Mouse (Mus musculus) frontal cortex, postnatal 14 days (tissue): ENCODE measurements around the gene St8sia1.

Experiments
- DNase-seq, 2 experiments: peaks; one replicate each; pipeline ENCODE4 v3.0.0; 2022; ENCODE audit warnings: low spot score in 2 of 2

St8sia1 gene

DNA sequence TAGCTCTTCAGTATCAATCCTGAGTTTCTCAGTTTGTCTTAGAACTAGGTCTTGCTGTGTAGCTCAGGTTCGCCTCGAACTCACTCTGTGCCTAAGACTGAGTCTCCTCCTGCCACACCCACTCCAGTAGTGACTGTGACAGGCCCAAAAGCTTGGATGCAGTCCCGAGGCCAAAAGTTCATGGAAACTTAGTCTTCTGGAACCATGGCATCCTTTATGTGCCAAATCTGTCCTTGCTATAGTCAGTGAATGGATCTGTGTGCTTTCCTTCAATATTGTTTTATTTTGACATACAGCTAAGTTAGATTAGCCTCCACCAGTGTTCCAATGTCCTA lies 54.5 kb downstream of the St8sia1 start:
- no peak for DNase-seq

DNA sequence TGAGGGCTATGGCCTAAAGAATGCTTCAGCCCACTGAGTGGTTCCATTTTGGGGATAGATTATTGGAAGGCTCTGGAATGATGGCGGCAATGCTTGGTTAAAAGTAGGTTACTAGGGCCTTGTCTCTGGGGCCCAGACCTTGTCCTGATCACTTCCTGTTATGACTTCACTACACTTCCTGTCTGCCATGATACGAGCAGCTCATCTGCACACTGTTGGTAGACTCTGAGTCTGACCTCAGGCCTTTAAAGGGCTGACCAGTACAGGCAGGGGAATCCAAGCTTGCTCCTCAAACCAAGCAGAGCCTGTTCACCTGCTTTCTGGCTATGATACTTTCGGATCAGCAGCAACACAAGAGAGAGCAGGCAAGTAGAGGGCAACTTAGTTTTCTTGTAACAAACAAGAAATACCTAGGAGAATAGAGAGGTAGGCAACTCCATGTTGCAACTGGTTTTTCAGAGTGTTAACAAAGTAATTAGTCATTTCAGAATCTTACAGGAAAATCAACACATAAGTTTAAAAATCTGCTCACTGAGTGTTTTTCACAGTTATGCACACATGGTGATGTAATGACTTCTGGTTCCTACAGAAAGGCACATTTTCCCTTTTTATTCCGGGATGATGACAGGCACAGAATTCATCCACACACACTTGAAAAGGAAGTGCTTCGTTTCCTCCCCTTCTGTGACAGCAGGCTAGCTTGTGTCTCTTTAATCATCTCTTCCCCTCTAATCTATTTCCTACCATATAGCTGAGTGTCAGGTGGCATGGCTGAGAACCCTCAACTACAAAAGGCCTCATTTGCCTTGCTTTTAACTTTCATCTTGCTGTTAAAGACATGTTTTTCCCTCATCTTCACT lies 55.1 kb downstream of the St8sia1 start:
- DNase-seq = no peak

DNA sequence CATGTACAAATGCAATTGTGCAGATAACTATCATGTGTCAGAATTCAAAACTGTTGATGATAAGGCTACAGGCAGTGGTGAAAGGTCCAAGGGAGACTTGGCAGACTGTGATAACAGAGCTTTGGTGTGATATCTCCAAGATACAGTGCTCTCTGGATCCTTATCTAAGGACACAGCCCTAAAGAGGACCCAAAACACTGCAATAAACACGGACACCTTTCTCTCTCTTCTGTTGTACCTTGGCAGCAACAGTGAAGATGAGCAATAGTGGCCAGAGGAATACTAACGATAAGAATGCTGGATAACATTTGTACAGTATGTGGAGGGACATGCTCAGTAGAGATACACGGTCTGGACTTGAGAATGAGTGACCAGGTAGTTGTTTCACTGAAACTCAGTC lies 55.8 kb downstream of the St8sia1 start:
- no peak for DNase-seq

DNA sequence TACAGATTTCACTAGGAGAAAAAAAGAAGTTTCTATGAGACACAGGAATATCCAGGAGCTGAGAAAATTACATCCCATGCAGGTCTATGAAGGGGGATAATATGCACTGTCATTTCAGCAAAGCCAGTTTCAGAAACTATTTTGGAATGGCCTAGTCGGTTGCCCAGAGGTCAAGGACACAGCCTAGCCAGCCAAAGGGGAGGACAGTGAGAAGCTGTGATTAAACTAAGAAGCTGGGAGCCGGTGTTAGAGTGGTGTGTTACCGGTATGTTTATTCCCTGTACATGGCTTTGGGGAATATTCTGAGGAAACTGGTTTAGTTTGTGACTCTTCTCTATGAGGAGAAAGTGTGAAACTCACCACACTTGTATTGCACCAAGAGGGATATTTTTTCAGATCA lies 68.9 kb downstream of the St8sia1 start:
- no peak for DNase-seq

DNA sequence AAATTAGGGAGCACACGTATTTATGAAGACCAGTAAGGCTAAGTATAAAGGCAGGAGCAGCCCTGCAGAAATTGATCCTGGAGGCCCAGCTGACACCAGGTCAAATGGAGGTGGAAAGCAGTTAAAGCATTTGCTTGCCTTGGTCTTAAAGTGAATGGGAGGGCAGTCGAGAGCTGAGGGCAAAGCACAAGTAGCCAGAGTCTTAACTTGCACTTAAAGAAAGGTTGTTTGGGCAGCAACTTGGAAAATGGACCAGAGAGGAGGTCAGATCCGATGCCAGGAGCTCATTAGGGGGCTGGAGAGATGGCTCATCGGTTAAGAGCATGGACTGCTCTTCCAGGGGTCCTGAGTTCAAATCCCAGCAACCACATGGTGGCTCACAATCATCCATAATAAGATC lies 70.5 kb downstream of the St8sia1 start:
- no peak for DNase-seq

DNA sequence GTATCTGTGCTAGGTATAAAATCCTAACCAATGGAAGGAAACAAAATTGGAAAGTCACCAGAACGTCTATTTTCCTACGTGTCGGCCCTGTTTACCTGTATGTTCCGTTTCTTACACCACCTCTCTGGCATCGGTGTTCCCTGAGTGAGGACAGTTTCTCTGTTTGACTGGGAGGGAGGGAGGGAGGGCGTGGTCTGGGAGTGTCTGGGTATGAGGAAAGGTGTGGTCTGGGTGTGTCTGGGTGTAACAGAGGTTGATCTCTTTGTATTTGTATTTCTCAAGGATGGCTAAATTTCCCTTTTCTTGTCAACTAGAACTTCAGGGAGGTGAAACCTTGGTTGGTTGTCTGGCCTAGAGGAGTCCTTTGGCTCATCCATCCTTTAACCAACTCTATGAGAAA lies 73.9 kb downstream of the St8sia1 start:
- no peak for DNase-seq

DNA sequence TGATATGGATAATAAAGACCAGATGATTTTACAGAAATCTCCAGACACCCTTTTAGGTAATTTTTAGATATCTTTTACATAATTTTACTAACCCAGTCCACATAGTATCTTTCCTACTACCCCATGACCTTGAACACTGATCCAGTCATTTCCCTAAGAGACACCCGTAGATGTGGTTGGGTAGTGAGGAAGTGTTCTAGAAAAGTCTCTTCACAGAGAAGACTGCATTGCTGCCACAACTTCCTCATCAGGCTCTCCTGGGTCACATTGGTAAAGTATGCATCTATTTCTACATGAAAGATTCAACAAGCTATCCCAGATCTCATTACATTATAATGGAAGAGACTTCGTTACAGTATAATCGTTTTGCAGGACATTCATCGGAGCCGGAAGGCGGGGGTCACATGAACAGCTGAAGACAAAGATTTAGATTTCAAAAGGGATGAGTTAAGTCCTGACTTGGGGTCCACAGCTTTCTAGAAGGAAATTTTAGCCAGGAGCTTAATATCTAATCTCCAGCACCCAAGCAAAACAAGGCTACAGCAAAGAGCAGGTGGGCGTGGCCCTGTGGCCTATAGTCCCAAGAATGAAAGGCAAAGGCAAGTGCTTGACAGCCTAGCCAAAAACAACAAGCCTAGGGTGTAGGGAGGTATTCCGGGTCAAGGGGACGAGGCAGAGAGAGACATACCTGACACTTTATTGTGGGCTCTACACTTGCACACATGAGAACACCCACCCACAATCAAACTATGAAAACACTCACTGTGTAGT lies 75.1 kb downstream of the St8sia1 start:
- no peak for DNase-seq

DNA sequence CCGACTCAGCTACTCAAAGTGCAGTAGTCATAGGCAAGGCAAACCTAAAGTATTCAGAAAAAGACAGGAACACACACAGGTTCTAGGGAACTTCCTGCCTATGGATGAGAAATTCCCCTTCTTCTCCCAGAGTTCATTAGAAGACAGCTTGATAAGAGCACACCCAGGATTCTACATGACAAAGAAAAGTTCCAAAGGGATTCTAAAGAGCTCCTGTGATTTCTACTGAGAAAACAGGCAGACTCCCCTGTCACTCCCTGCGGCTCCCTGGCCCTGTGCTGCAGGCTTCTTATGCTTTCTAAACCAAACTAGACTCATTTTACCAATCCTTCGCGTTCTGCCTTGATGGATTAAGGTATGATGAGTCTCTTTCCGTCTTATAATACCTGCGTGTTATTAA lies 75.9 kb downstream of the St8sia1 start:
- no peak for DNase-seq

DNA sequence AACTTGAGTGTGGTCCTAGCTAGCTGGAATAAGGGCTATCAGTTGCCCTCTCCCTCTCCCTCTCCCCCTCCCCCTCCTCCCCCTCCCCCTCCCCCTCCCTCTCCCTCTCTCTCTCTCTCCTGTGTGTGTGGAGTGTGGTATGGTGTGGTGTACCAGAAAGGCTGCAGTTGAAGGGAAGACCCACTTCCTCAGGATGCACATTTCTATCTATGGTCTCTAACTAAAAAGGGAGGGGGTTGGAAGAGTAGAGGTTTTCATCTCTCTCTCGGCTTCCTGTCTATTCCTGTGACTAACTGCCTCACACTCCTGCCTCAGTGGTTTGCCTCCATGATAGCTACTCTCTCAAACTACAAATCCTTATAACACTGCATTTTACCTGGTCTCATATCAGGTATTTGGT lies 76.9 kb downstream of the St8sia1 start:
- no peak for DNase-seq

DNA sequence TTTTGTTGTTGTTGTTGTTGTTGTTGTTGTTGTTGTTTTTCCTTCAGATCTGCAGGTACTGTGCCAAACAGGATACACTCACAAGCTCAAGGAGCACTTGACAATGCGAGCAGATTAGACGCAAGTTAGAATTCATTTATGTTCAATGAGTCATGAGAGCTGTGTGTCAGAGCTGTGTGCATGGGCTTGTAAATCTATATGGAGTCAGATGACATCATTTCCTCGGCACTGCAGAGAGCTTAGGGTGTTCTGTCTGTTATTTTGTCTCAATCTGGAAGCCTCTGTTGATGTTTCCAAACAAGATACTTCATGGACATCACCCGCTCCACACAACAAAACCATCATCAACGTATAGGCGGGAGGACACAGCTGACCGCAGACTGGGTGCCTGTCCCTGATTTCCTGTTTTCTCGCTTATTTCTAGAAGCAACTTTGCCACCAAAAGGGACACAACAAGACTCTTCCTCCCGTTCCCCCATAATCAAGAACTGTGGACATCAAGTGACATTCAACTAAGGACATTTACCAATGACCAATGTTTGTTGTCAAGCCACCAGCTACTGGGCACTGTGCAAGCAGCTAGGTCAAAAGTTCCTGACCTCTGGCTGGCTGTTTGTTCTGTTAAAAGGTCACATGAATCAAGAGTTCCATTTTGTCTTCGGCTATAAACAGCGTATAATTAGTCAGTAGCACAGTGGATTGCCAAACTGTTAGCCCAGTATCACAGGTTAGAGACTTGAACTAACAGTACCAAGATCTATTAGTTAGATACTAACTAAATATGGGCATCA lies 78.7 kb downstream of the St8sia1 start:
- DNase-seq = no peak

DNA sequence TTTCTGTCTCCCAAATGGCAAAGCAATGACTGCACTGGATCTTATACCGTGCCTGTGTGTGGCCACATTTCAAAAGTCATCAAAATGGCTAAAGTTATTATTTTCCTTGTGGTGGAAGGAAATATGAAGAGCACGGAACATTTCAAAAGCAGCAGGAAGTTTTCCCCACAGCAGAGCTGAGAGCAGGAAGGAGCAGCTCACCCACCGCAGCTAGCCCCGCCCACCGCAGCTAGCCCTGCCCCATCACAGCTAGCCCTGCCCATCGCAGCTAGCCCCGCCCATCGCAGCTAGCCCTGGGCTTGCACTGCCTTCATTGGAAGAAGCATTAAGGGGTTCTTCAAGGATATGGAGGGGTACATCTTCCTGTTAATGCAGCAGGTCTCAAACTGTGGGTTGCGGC lies 80.1 kb downstream of the St8sia1 start:
- no peak for DNase-seq

DNA sequence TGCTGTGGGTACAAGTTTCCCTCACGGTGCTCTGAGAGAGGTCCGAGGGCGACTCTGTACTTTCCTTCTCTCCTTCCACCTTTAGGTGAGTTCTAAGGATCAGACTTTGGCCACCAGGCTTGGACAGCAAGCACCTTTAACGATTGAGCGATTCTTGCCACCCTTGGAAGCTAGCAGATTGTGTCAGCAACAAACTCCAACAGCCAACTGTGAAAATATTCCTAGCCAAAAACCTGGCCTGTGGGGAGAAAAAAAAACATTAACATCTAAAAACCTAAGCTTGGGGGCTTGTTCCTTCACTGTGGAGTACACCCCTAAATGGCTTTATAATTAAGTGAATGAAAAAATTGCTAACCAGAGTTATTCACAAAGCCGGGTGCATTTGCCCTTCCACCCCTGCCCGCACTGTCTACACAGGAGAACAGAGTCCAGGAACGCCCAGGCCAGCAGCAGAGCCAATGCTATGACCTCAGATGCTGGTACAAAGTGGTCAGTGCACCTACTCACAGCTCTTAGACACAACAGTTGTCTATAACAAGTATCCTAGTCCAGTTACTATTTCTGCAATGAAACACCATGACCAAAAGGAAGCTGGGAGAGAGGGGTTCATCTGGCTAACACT lies 83.3 kb downstream of the St8sia1 start:
- no peak for DNase-seq

DNA sequence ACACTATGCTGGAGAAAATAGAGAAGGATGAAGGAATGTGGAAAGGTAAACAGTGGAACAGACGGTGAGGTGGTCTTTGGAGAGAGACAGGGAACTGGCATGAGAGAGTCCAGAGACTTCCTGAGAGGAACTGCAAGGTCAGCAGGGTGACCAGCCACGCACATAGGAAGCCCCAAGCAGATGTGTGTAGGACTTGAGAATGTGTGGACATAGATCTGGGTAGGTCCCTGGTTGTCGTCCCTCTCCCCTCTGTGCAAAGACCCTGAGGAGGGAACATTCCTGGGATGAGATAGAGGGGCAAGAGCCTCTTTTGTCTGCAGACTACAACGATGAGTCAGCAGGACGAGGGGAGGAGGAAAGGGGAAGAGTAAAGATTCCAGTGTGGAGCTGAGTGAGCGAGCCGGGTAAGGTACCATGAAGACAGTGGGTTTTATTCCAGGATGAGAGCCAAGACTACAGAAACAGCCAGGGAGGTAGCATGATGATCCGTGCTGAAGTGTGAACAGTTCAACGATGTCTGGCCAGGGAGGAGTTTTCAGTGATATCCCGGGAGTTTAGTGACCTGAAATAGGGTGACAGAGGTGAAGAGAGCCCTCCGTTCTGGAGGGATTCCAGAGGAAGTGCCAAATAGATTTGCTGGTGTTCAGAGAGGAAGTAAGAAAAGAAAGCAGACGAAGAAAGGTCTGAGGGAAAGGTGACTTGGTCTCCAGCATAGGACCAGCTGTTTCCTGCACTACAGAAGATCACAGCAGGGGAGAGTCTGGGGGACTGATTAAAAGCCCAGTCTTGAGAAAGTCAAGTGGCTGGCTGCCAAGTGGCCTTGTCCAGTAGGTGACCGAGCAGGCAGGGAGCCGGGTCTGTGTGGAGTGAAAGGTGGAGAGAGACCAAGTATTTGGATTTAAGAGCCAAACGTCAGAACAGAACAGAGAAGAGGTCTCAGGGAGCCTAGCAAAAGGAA lies 85.2 kb downstream of the St8sia1 start:
- DNase-seq = no peak

DNA sequence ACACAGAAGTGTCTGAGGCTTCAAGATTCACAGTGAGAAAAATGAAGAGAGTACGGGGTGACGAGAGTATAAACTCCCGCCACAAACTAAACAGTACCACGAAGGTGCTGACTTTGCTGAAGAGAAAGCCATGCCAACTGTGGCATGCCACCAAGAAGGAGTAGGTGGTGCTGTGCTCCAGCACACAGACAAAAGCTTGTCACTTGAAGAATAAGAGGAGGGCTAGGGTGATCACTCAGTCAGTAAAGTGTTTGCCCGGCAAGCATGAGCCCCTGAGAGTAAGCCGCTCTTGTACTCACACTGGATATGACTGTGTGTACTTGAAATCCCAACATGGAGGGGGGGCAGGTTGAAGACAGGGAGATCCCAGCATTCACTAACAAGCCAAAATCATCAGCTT lies 87.0 kb downstream of the St8sia1 start:
- DNase-seq = no peak

DNA sequence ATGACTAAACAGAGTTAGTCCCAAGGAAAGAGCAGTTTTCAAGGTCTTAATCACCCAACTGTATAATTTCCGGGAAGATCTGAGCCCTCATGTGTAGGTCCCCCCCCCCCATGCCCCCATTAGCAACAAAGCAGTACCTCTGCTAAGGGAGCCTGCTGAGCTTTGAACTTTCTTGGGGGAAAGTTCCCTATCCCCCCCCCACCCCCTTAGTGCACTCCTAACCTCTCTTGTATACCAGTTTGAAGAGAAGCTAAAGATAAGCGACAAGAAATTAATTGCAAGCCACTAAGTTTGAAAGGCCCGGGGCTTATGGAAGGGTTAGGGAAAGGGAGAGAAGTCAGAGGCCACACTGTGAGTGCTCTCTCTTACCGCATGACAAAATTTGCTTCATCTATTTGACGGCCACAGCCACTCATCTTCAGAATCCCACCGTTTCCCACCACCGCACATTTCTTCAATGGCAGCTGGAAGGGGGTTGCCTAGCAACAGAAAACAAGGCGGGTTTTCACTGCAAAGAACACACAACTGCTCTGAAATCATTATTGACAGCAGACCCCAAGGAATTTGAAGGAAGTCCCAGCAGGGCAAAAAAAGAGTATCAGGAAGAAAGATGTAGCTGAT lies 87.9 kb downstream of the St8sia1 start:
- no peak for DNase-seq

DNA sequence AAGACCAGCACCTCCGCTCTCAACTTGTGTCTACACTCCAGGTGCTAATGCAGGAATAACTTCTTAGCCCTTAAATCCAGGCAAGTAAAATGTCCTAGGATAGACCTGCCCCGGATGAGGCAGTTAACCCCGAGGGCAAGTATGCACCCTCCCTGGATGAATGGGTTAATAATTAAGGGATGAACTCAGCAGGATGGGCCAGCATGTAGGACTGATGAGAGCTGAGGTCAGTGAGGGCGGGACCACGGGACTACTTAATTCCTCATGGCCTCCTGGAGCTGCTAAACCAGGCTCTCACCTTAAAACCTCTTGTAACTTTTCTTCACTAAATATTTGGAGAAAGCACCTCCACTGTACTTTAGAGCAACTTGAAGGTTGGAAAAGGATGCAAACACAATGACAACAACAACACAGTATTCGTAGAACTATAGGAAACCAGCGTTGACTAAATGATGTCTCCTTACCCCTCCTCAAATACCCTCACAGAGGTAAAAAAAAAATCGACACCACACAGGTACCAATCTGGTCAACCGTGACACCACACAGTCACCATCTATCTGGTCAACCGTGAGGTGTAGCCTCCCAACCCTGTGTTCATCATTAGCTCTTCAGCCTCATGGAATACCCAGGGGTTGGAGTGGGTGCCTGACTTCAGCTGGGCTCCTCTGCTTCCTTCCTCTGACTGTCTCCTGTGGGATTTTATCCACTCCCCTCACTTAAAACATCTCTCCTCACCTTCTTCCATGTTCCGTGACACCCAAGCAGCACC lies 90.3 kb downstream of the St8sia1 start:
- DNase-seq = no peak

DNA sequence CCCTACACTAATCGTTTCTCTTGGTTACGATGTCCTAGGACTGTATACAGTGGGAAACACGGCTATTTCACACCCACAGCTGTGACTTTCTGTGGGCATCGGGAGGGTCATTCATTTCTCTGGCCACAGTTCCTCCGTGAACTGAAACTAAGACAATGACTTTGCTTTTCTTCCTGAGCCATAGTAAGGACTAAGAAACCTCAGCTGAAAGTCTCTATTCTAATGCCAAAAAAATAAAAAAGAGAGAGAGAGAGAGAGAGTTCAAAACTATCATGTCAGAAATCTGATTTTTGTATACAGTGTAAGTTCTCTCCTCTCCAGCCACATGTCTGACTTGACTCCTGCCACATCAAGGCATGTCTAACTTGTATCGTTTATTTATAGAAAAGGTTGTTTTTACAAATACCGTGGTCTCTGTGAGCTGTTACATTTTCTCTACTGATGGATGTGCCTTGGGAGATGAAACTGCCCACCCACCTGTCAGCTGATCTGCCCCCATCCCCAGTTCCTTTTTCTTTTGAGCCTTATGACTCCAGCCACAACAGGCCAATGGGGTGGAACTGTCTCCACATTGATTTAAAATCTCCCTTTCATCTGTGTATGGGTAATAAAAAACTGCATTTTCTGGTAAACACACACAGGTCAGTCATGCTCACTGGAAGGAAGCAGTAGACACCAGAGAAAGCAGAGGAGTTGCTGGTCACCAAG lies 94.4 kb downstream of the St8sia1 start:
- DNase-seq = no peak

DNA sequence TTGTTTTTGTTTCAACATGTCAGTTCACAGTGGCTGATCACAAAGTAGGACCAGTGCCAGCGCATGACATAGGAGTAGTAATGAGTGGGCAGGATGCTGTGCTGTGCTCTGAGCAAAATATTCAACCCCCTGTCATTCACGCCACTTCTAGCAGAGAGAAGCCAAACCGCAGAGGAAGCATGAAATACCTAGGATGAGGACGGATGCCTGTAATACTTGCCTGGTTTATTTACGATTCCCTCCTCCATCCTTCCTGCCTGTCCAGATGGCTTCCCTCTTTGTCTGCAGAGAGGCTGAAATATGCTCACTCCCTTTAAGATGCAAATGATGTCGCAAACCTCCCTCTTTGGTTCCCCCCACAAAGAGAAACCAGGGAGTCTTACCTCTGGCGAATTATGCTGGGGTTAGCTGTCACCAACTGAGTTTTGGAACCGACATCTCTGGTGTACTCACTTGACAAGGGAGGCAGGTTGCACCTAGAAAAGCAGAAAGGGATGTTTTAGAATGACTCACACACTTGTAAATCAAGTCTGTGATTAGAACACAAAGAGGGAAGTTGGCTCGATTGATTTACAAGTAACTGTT lies 96.7 kb downstream of the St8sia1 start:
- no peak for DNase-seq

DNA sequence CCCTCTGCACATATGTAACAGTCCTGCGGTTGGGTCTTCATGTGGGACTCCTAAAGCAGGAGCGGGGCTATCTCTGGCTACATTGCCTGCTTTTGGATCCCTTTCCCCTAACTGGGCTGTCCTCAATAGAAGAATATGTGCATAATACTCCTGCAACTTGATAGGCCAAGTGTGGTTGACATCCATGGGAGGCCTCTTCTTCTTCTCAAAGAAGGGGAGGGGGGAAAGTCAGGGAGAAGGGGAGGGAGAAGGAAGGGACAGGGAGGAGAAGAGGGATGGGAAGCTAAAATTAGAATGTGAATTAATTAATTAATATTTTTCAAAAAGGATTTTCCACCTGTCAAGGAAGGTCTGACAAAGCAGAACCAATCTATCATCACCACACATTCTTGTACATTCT lies 97.2 kb downstream of the St8sia1 start:
- no peak for DNase-seq
